Mouse (Mus musculus): ENCODE measurements around the gene Eri2. TPM values are rescaled to one million over a fixed set of nuclear protein-coding genes. Genes with fewer than 3 reads are reported as not detected.

Eri2 gene
- polyA plus RNA-seq, 2 experiments = 14.0 to 21.5 TPM

DNA sequence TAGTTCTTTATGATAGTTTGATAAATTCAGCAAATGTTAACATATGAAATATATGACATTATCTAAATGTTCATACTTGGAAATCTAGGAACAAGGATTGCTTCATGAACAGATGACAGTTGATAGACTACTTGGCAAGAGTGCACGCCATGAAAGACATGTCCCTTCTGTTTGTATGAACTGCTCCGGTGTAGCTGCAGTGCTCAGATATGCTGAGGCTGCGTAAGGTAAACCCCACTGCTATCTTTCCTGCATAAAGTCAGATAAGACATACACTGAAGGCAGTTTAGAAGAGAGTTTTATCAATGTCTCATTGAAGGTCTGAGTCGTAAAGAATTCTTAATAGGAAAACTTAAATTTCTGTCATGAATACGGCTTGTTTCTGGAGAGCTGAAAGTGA lies 8.9 kb downstream of the Eri2 start:
- H3K9me3 ChIP-seq (ENCODE audit: control insufficient read depth, low read length) = no peaks in the 10 kb centered on the region
- no peak overlapping the region for H3K4me3 ChIP-seq (replicated peaks; ENCODE audit: low read length)
- no peaks in the 10 kb centered on the region for H3K4me1 ChIP-seq (ENCODE audit: control insufficient read depth, insufficient read depth, low read length)
- peaks cover 64% of the 10 kb centered on the region for H3K36me3 ChIP-seq (ENCODE audit: control insufficient read depth, insufficient read depth, low read length)
- no peak overlapping the region for H3K9ac ChIP-seq (ENCODE audit: low read depth, low read length, severe bottlenecking)
- no peaks in the 10 kb centered on the region for H3K27me3 ChIP-seq (ENCODE audit: control insufficient read depth, insufficient read depth, low read length)
- no peak overlapping the region for H3K27ac ChIP-seq (replicated peaks; ENCODE audit: low read depth, low read length)
- DNase-seq (ENCODE audit: low spot score) = no peak
- WGBS = 96% methylated on average over 5 of the region's 5 CpGs
- TF ChIP-seq POLR2A (IDR thresholded peaks at IDR 0.05; ENCODE audit: borderline replicate concordance, extremely low read depth, insufficient read depth, insufficient read length) = no peak
- ATAC-seq (ENCODE audit: low FRiP score, low read depth) = no peak
- no peak overlapping the region for H3K4me2 ChIP-seq (replicated peaks; ENCODE audit: low read depth, low read length, severe bottlenecking)

DNA sequence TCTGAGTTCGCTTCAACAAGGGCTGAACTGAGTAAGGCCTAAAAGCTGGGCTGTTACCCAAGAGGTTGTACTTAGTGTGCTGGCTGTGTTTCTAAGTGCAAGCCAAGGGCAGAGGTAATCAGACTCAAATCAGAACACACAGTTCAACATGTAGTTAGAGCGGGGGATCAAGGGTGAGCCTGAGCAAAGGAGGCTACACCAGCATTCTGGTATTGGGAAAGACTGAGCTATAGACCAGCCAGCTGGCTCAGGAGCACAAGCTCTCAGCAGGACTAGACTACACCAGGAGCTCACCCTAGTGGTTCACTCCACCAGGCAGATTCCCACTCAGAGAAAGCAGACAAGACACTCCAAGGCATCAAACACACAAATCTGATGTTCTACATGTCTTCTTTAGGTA lies 10.4 kb downstream of the Eri2 start:
- peaks cover 50% of the 10 kb centered on the region for H3K36me3 ChIP-seq (ENCODE audit: control insufficient read depth, insufficient read depth, low read length)
- no peak overlapping the region for H3K4me3 ChIP-seq (replicated peaks; ENCODE audit: low read length)
- H3K4me1 ChIP-seq (ENCODE audit: control insufficient read depth, insufficient read depth, low read length) = no peaks in the 10 kb centered on the region
- no peak overlapping the region for H3K27ac ChIP-seq (replicated peaks; ENCODE audit: low read depth, low read length)
- no peaks in the 10 kb centered on the region for H3K27me3 ChIP-seq (ENCODE audit: control insufficient read depth, insufficient read depth, low read length)
- DNase-seq (ENCODE audit: low spot score) (no peak), ATAC-seq (ENCODE audit: low FRiP score, low read depth) (no peak)
- WGBS = 93% methylated on average over 2 of the region's 2 CpGs
- no peak for TF ChIP-seq POLR2A (IDR thresholded peaks at IDR 0.05; ENCODE audit: borderline replicate concordance, extremely low read depth, insufficient read depth, insufficient read length)
- H3K9me3 ChIP-seq (ENCODE audit: control insufficient read depth, low read length) = no peaks in the 10 kb centered on the region
- H3K4me2 ChIP-seq (replicated peaks; ENCODE audit: low read depth, low read length, severe bottlenecking) = no peak overlapping the region
- no peak overlapping the region for H3K9ac ChIP-seq (ENCODE audit: low read depth, low read length, severe bottlenecking)

DNA sequence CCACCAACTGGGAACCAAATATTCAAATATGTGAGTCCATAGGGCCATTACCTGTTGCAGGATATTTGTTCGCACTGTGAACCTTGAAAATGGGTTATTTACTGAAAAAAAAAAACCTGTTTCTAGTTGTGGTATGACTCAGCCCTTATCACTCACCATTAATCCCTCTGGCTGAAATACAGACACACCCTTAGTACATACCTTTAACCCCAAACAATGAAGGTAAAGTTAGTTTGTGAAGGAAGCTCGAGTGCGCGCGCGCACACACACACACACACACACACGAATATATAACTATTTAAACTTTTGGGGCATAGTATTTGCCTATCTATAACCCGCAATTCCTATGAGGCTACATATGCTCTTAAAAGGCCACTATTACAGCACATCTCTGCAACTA lies 24.0 kb downstream of the Eri2 start:
- no peak for TF ChIP-seq POLR2A (IDR thresholded peaks at IDR 0.05; ENCODE audit: borderline replicate concordance, extremely low read depth, insufficient read depth, insufficient read length)
- no peak overlapping the region for H3K4me2 ChIP-seq (replicated peaks; ENCODE audit: low read depth, low read length, severe bottlenecking)
- no peak overlapping the region for H3K4me3 ChIP-seq (replicated peaks; ENCODE audit: low read length)
- no peaks in the 10 kb centered on the region for H3K36me3 ChIP-seq (ENCODE audit: control insufficient read depth, insufficient read depth, low read length)
- DNase-seq (ENCODE audit: low spot score) = no peak
- no peaks in the 10 kb centered on the region for H3K4me1 ChIP-seq (ENCODE audit: control insufficient read depth, insufficient read depth, low read length)
- H3K9me3 ChIP-seq (ENCODE audit: control insufficient read depth, low read length) = no peaks in the 10 kb centered on the region
- H3K27me3 ChIP-seq (ENCODE audit: control insufficient read depth, insufficient read depth, low read length) = no peaks in the 10 kb centered on the region
- WGBS = 92% methylated on average over 8 of the region's 8 CpGs
- no peak overlapping the region for H3K27ac ChIP-seq (replicated peaks; ENCODE audit: low read depth, low read length)
- H3K9ac ChIP-seq (ENCODE audit: low read depth, low read length, severe bottlenecking) = no peak overlapping the region
- ATAC-seq (ENCODE audit: low FRiP score, low read depth) = no peak

DNA sequence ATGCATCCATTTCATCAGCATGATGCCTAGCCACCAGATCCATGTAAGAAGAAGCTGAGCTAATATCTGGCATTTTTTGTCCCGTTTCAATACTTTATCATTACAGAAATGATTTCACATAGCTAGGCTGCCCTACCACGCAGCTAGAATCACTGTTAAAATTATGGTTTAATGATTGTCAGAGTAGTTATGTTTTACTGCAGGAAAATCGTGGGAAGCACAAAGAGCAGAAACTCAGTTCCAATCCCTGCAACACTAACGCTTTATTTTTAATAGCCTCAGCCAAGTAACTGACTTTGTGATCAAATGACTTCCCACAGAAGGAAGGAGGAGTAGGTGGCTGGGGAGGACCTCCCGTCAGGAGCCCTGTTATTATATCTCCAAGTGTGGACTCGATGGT lies 26.9 kb downstream of the Eri2 start:
- H3K27me3 ChIP-seq (ENCODE audit: control insufficient read depth, insufficient read depth, low read length) = no peaks in the 10 kb centered on the region
- H3K9ac ChIP-seq (ENCODE audit: low read depth, low read length, severe bottlenecking) = no peak overlapping the region
- ATAC-seq (ENCODE audit: low FRiP score, low read depth) (no peak), DNase-seq (ENCODE audit: low spot score) (no peak)
- TF ChIP-seq POLR2A (IDR thresholded peaks at IDR 0.05; ENCODE audit: borderline replicate concordance, extremely low read depth, insufficient read depth, insufficient read length) = no peak
- H3K4me3 ChIP-seq (replicated peaks; ENCODE audit: low read length) = no peak overlapping the region
- H3K9me3 ChIP-seq (ENCODE audit: control insufficient read depth, low read length) = no peaks in the 10 kb centered on the region
- H3K4me2 ChIP-seq (replicated peaks; ENCODE audit: low read depth, low read length, severe bottlenecking) = no peak overlapping the region
- 71% methylated on average over 6 of the region's 6 CpGs for WGBS
- H3K27ac ChIP-seq (replicated peaks; ENCODE audit: low read depth, low read length) = no peak overlapping the region
- no peaks in the 10 kb centered on the region for H3K4me1 ChIP-seq (ENCODE audit: control insufficient read depth, insufficient read depth, low read length)
- H3K36me3 ChIP-seq (ENCODE audit: control insufficient read depth, insufficient read depth, low read length) = no peaks in the 10 kb centered on the region

DNA sequence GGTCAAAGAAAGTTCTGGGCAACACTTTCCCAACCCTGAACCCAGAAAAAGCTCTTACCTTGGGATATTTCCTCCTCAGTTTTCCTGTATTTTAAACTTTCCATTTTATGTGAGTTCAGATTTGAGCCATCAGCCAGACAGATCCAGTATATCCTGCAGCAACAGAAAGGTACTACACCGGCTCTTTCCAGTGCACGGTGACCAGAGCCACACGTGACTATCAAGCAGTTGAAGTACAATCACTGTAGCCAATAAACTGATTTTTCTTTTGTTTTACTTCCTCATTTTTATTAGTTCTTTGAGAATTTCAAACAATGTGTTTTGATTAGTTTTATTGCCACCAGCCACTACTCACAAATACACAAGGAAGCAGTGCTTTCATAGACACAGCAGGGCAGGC lies 29.5 kb downstream of the Eri2 start:
- Histone ChIP-seq H3K27ac (replicated peaks; ENCODE audit: low read depth, low read length) (no peak overlapping the region), H3K27me3 (ENCODE audit: control insufficient read depth, insufficient read depth, low read length) (no peaks in the 10 kb centered on the region), H3K9ac (ENCODE audit: low read depth, low read length, severe bottlenecking) (no peak overlapping the region), H3K4me2 (replicated peaks; ENCODE audit: low read depth, low read length, severe bottlenecking) (no peak overlapping the region), H3K36me3 (ENCODE audit: control insufficient read depth, insufficient read depth, low read length) (no peaks in the 10 kb centered on the region), H3K4me3 (replicated peaks; ENCODE audit: low read length) (no peak overlapping the region), H3K9me3 (ENCODE audit: control insufficient read depth, low read length) (no peaks in the 10 kb centered on the region), H3K4me1 (ENCODE audit: control insufficient read depth, insufficient read depth, low read length) (no peaks in the 10 kb centered on the region)
- ATAC-seq (ENCODE audit: low FRiP score, low read depth) = no peak
- DNase-seq (ENCODE audit: low spot score) = no peak
- WGBS = 82% methylated on average over 3 of the region's 3 CpGs
- TF ChIP-seq POLR2A (IDR thresholded peaks at IDR 0.05; ENCODE audit: borderline replicate concordance, extremely low read depth, insufficient read depth, insufficient read length) = no peak

DNA sequence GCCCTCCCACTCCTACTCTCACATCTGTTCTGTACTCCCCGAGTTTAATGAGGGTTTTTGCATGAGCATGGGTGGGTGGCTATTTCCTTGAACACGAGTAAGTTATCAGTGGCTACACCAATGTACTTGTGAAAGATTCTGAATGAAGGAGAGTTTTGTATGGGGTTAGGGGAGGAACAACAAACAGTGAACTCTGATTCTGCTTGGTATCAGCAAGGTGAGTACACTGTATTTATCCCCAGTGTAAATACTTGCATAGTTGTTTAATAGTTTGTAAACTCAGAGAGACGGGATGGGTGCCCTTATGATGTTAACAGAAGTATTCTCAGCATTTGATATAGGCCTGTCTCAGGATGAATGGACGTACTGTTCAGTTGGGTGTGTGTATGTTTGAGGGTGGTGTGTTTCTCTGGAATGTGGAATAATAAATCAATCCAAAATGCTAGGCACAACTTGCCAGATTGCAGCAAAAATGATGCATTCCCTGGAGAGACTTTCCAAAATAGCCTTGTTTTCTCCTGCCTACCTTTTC lies 31.6 kb downstream of the Eri2 start:
- no peaks in the 10 kb centered on the region for H3K36me3 ChIP-seq (ENCODE audit: control insufficient read depth, insufficient read depth, low read length)
- no peak overlapping the region for H3K4me2 ChIP-seq (replicated peaks; ENCODE audit: low read depth, low read length, severe bottlenecking)
- no peak overlapping the region for H3K4me3 ChIP-seq (replicated peaks; ENCODE audit: low read length)
- TF ChIP-seq POLR2A (IDR thresholded peaks at IDR 0.05; ENCODE audit: borderline replicate concordance, extremely low read depth, insufficient read depth, insufficient read length) = no peak
- no peak overlapping the region for H3K9ac ChIP-seq (ENCODE audit: low read depth, low read length, severe bottlenecking)
- no peaks in the 10 kb centered on the region for H3K27me3 ChIP-seq (ENCODE audit: control insufficient read depth, insufficient read depth, low read length)
- ATAC-seq (ENCODE audit: low FRiP score, low read depth) = no peak
- 51% methylated on average over 4 of the region's 4 CpGs for WGBS
- DNase-seq (ENCODE audit: low spot score) = no peak
- H3K27ac ChIP-seq (replicated peaks; ENCODE audit: low read depth, low read length) = no peak overlapping the region
- no peaks in the 10 kb centered on the region for H3K9me3 ChIP-seq (ENCODE audit: control insufficient read depth, low read length)
- H3K4me1 ChIP-seq (ENCODE audit: control insufficient read depth, insufficient read depth, low read length) = no peaks in the 10 kb centered on the region

Measured in limb, embryonic 14.5 days (tissue).